Mouse (Mus musculus) heart, adult 18-20 months (tissue): ENCODE data around the gene Gstp3. TPM values are rescaled to one million over a fixed set of nuclear protein-coding genes. Genes with fewer than 3 reads are reported as not detected.
"Not testable (repeated sequence)": the region's sequence is repeated elsewhere in the genome, so short reads cannot be mapped to it uniquely, and the experiment has no call there.

Experiments
- DNase-seq, 2 experiments: peaks; one replicate each; pipeline ENCODE4 v3.0.0; 2021 to 2022; ENCODE audit warnings: mixed read lengths in 1 of 2
- total RNA-seq, 2 experiments: library from RNA; stranded (reverse); gene quantifications; 2 replicates each; pipeline ENCODE4 v1.2.3; 2021

The Gstp3 gene
- total RNA-seq, 2 experiments from 2014 or later, result not detected

GRCm38 (mm10) chr19:4060899-4061465 lies 1.6 kb upstream of the Gstp3 start:
- DNase-seq, result no peak

GRCm38 (mm10) chr19:4060044-4060898 lies 902 bp upstream of the Gstp3 start:
- not testable (repeated sequence) for DNase-seq

- DNase-seq, result no peak
Observed at GRCm38 (mm10) chr19:4058581-4058980, 788 bp downstream of the Gstp3 start.

GRCm38 (mm10) chr19:4057962-4058361 lies 1.4 kb downstream of the Gstp3 start:
- DNase-seq, result no peak

GRCm38 (mm10) chr19:4057389-4057788 lies 2.0 kb downstream of the Gstp3 start:
- no peak for DNase-seq

GRCm38 (mm10) chr19:4056727-4057126 lies 2.6 kb downstream of the Gstp3 start:
- no peak for DNase-seq

GRCm38 (mm10) chr19:4055947-4056693 lies 3.2 kb downstream of the Gstp3 start:
- DNase-seq, result no peak

- DNase-seq, result no peak
Observed at GRCm38 (mm10) chr19:4055216-4055946, 4.0 kb downstream of the Gstp3 start.

GRCm38 (mm10) chr19:4054613-4055012 lies 4.8 kb downstream of the Gstp3 start:
- no peak for DNase-seq

- peak; percentile 26 to 28 for DNase-seq
Observed at GRCm38 (mm10) chr19:4052516-4053030, 6.8 kb downstream of the Gstp3 start.

GRCm38 (mm10) chr19:4051741-4052515 lies 7.4 kb downstream of the Gstp3 start:
- peak; percentile 54 to 90 for DNase-seq

GRCm38 (mm10) chr19:4051016-4051415 lies 8.4 kb downstream of the Gstp3 start:
- DNase-seq, result no peak

GRCm38 (mm10) chr19:4049069-4049468 lies 10.3 kb downstream of the Gstp3 start:
- not testable (repeated sequence) for DNase-seq

- DNase-seq, result peak; percentile 81 to 91
Observed at GRCm38 (mm10) chr19:4047859-4048258, 11.5 kb downstream of the Gstp3 start.

GRCm38 (mm10) chr19:4046866-4047254 lies 12.5 kb downstream of the Gstp3 start:
- no peak for DNase-seq

GRCm38 (mm10) chr19:4045966-4046865 lies 13.2 kb downstream of the Gstp3 start, which contains the start of gene Gstp2:
Gstp2 (minus strand) TSS chr19:4046023.
- peak; percentile 90 to 92 for DNase-seq

GRCm38 (mm10) chr19:4044109-4044508 lies 15.3 kb downstream of the Gstp3 start:
- DNase-seq, result not testable (repeated sequence)

- peak; percentile 58 to 76 for DNase-seq
Observed at GRCm38 (mm10) chr19:4042124-4042523, 17.2 kb downstream of the Gstp3 start.

GRCm38 (mm10) chr19:4041500-4041899 lies 17.9 kb downstream of the Gstp3 start:
- not testable (repeated sequence) for DNase-seq

GRCm38 (mm10) chr19:4040941-4041340 lies 18.4 kb downstream of the Gstp3 start:
- not testable (repeated sequence) for DNase-seq
